Mouse (Mus musculus): ENCODE results near the gene Klf13.

DNA sequence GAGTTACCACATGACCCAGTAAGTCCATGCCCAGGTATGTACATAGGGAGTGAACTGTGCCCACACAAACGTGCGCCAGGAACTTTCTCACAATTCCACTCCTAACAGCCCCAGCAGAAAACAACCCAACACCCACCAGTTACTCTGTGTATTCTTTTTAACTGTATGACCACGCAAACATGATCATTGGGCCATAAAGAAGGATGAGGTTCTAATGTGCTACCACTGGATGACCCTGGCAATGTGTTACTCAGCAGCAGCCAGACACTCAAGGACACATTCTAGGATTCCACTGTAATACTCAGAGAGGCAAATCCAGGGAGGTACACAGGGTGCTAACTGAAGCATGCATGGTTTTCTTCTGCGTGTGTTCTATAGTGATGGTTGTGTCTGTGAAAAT lies 72.8 kb downstream of the Klf13 start:
- no peak for TF ChIP-seq CTCF (IDR thresholded peaks at IDR 0.05; ENCODE audit: low read depth, low read length)
- TF ChIP-seq POLR2A (IDR thresholded peaks at IDR 0.05; ENCODE audit: borderline replicate concordance, low read depth, low read length): no peak
